Mouse (Mus musculus) ES-CJ7 (cell line): ENCODE measurements at regions not wholly inside any gene's neighbourhood (a gene's known extent, or its start where the extent isn't known, plus 50 kb on each side); places are given as distances from the start of the nearest gene placed in this dataset.

Experiments
- DNase-seq: peaks from one replicate; pipeline ENCODE4 v3.0.0; 2011; ENCODE audit warnings: low read depth, low spot score

GRCm38 (mm10) chr17:68120230-68120629, 116.3 kb upstream of the Arhgap28 start:
- DNase-seq, result no peak

DNA sequence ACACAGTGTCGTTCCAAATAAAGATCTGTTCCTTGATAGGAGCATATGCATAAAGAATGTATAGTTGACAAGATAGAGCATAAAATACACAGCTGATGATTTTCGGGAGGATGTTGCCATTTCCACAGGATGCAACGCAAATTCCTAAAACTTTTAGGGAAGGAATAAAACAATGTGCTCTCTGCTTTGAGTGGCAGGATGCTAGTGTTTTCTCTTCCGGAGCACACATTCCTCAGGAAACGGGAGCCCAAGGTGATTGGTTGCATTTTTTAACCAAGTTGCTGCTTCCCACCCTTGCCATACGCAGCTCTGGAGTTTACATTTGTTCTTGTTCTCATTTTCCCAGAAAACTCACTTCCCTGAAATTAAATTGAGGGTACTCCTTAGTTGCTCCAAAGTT, 116.8 kb upstream of the Arhgap28 start:
- no peak for DNase-seq

DNA sequence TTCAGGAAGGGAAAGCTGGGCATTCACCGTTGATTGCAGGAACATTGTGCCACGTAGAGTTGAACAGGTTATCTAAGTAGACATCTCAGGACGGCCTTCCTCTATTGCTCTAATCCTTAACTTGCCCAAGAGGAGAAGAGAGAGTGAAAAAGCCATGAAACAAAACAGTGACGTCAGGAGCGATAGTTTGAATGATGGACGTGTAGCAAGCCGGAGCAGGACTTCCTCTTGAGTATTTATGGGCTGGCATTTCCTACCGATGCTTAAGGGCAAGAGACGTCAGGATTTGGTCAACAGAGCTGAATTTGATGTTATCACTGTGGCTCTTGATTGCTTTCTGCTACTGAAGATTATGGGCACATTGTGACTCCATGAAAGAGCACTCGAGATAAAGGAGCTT, 130.5 kb upstream of the Arhgap28 start:
- DNase-seq, result no peak

DNA sequence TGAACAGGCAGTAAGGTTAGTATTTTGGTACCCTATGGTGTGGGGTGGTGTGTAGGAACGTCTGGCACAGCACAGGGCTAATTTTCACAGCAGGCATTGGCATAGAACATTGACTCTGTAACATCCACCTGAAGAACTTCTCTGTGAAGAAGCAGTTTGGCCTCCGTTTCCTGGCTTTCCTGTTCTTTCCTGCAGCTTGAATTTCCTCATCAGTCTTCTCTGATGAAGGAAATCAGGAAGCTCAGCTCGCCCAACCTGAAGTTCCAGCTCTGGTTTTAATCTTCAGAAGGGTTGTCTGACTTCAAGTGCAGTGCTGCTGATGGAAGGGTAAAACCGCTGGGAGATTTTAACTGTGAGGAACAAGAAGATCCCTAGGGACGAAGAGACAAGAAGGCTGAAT, 131.5 kb upstream of the Arhgap28 start:
- DNase-seq, result no peak

- no peak for DNase-seq
Observed at GRCm38 (mm10) chr17:68143307-68143706, 130.3 kb upstream of the L3mbtl4 start.

GRCm38 (mm10) chr17:68149237-68149792, 124.3 kb upstream of the L3mbtl4 start:
- DNase-seq, result no peak

DNA sequence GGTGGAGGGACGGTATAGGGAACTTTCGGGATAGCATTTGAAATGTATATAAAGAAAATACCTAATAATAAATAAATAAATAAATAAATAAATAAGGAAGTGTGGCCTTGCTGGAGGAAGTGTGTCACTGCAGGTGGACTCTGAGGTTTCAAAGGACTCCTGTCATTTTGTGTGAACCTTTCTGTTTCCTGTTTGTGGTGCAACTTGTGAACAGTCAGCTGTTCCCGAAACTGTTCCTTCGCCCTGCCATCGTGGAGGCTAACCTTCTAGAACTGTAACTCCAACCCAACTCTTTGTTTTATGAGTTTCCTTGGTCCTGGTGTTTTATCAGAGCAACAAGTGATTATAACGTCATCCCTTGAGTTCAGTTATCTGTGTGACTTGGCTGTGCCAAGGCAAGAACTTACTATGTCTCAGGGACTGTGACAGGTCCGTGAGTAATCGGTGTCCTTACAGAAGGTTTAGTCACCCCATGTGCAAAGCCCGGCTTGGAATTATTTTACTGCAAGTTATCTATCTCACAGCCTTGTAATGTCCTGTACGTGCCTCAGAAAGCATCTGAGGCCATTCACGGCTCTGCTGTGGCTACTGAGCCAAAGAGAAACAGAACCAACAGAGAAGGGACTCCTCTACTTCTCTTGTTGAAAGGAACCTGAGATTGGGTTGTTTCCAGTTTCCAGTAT, 121.0 kb upstream of the L3mbtl4 start:
- DNase-seq, result no peak

DNA sequence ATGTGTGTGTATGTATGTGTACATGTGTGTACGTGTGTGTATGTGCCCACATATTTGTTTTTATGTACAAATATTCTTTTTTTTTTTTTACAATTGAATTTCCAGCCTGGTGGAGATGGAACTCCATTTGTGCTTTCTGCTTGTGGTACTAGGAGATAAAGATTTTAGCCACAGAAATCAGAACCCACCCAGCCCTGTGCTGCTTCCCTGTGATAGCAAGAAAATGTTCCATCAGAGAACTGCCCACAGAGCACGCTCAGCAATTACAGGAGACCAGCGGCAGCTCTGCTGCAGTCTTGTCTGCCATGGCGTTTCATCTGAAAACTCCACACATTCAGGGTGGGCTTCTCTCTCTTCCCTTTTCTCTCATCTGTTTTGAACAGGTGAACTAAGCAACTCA, 118.7 kb upstream of the L3mbtl4 start:
- no peak for DNase-seq

GRCm38 (mm10) chr17:68158172-68158651, 115.4 kb upstream of the L3mbtl4 start:
- DNase-seq, result no peak

DNA sequence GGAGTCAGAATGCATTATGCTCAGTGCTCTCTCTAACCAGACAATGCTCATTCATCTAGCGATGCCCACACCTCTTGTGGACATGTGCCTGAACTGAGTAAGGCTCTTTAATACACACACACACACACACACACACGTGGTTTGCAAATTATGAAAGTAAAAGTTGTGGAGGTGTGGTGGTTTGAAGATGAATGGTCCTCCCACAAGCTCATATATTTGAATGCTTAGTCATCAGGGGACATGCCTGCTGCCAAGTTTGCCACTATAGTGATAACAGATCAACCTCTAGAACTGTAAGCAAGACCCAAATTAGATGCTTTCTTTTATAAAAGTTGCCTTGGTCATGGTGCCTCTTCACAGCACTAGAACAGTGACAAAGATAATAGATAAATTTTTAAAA, 112.5 kb upstream of the L3mbtl4 start:
- no peak for DNase-seq

- no peak for DNase-seq
Observed at GRCm38 (mm10) chr17:68163545-68163944, 110.1 kb upstream of the L3mbtl4 start.

DNA sequence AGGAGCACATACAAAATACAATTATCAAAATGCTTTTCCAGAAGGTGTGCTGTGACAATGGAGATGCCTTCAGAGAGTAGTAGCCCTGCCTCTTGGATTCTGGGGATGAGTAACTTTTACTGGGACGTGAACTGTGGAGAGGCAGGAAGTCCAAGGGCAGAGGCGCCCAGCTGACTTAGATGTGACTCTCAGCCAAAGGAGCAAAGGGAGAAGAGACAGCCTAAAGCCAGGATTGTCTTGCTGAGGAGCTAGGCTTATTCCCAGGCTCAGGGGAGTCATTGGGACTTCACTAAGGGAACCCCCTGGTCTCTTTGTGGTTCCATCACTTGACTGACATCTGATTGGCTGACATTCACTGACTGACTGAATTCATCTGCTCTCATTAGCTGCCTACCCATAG, 108.9 kb upstream of the L3mbtl4 start:
- no peak for DNase-seq

DNA sequence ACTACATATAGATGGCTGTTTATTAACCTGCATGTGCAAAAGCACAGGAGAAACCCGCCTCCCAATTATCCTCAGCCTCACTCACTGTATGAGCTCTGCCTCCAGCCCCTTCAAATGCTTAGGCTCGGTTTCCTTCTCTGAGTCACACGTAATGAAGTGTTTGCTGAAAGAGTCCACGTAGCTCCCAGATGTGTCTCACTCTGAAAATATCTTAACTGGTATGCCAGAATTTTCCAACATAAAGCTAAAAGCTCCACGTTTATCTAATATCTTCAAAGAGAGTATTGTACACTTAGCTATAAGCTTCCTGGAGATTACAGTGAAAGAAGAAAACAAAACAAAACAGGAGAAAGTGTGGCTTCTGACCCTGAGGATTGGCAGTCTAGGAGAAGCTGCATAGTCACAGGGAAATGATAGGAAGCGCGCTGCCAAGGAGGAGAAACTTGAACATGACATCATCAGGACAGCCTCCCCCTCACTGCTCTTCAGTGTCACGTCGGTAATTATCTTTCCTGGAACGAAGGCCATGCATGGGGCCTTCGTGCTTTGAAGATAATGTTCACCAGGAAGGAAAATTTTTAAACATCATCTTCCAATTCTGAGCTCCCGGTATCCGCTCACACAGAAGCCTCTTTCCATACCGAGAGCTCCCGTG, 108.3 kb upstream of the L3mbtl4 start:
- no peak for DNase-seq

GRCm38 (mm10) chr17:68166397-68166796, 107.2 kb upstream of the L3mbtl4 start:
- no peak for DNase-seq

- DNase-seq, result no peak
Observed at GRCm38 (mm10) chr17:68172838-68173237, 100.8 kb upstream of the L3mbtl4 start.

- DNase-seq, result peak; percentile 45
Observed at GRCm38 (mm10) chr17:68176611-68177165, 96.9 kb upstream of the L3mbtl4 start.

- peak; percentile 30 for DNase-seq
Observed at GRCm38 (mm10) chr17:68177835-68178234, 95.8 kb upstream of the L3mbtl4 start.

GRCm38 (mm10) chr17:68185385-68185784, 88.2 kb upstream of the L3mbtl4 start:
- no peak for DNase-seq

GRCm38 (mm10) chr17:68189888-68190287, 83.7 kb upstream of the L3mbtl4 start:
- DNase-seq, result no peak

GRCm38 (mm10) chr17:68205545-68205944, 68.1 kb upstream of the L3mbtl4 start:
- no peak for DNase-seq

GRCm38 (mm10) chr17:68208837-68209236, 64.8 kb upstream of the L3mbtl4 start:
- DNase-seq, result no peak
